In the genomic region with DNA sequence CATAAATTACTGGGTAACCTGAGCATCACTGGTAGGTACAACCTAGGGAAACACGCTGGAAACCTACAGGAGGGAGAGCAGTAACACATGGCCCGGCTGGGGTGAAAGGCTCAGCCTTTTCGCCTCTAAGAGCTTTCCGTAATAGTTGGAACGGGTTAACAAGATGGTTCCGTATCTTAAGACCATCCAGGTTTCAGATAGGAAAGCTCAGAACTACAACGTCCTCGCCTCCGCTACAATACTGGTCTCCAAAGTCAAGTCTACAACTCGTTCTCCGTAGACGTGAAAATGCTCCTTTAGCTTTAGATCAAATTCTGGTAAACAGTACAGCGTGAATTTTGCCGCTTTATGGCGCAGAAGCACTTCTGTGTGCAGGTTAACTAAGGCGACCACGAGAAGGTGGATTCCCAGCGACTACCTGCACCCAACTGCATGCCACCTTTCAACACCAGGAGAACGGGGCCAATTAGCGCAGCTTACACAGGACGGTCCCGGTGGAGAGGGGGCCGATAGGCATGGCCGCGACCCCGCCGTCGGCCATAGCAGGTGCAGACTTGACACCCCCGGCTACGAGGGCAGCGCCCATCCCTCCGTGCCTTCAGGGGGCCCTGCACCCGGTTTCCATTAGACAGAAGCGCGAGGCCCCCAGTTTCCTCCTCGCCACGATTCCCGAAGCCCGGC, we compare ENCODE assay signal across 8 mouse cellular contexts. TPM values are rescaled to one million over a fixed set of nuclear protein-coding genes. Genes with fewer than 3 reads are reported as not detected.
DNase-seq lines count a peak whose midpoint lies in the region; ATAC-seq and TF ChIP-seq lines count a peak whose summit lies in the region.

No protein-coding gene starts in this region.

- H3K9ac ChIP-seq in heart, embryonic 12.5 days, result peak overlapping the region; percentile 95
- peak overlapping the region; percentile 98 for H3K9ac ChIP-seq in ES-E14 (ENCODE audit: insufficient read depth, low read depth, low read length, poor library complexity, severe bottlenecking)
- peak overlapping the region; percentile 96 for H3K9ac ChIP-seq in forebrain, embryonic 12.5 days
- peak overlapping the region; percentile 92 for H3K9ac ChIP-seq in limb, embryonic 14.5 days (ENCODE audit: low read depth, low read length, severe bottlenecking)

- WGBS in heart, embryonic 12.5 days, result under 1% methylated on average over 39 of the region's 39 CpGs
- under 1% methylated on average over 39 of the region's 39 CpGs for WGBS in forebrain, embryonic 12.5 days
- WGBS in limb, embryonic 14.5 days, result under 1% methylated on average over 39 of the region's 39 CpGs
- WGBS in small intestine, adult 2 months, result 1% methylated on average over 39 of the region's 39 CpGs

- H3K36me3 ChIP-seq in heart, embryonic 12.5 days, result peaks cover 24% of the 10 kb centered on the region
- peaks cover 27% of the 10 kb centered on the region for H3K36me3 ChIP-seq in ES-E14 (ENCODE audit: control insufficient read depth, insufficient read depth, low read length, poor library complexity, severe bottlenecking)
- peaks cover 28% of the 10 kb centered on the region for H3K36me3 ChIP-seq in forebrain, embryonic 12.5 days (replicated peaks)
- H3K36me3 ChIP-seq in limb, embryonic 14.5 days (ENCODE audit: control insufficient read depth, insufficient read depth, low read length), result peaks cover 28% of the 10 kb centered on the region
- peaks cover 13% of the 10 kb centered on the region; the same call in 1 of the 2 replicates for H3K36me3 ChIP-seq in small intestine, adult 2 months (ENCODE audit: control insufficient read depth, insufficient read depth, low read length)

- peak overlapping the region; percentile 88 for H3K4me2 ChIP-seq in heart, embryonic 12.5 days
- peak overlapping the region; percentile 80 for H3K4me2 ChIP-seq in forebrain, embryonic 12.5 days
- peak overlapping the region; percentile 82 for H3K4me2 ChIP-seq in limb, embryonic 14.5 days (replicated peaks; ENCODE audit: low read depth, low read length, severe bottlenecking)

- TF ChIP-seq CTCF in small intestine, adult 2 months (IDR thresholded peaks at IDR 0.05; ENCODE audit: extremely low read depth, insufficient read length, insufficient replicate concordance, low read depth, low read length), result no peak

- intact Hi-C loops in heart, postnatal 36 days (cut with DNase I), result loop anchor here (2.0 to 10.0 kb wide), 3 partner anchors 76 to 690 kb away; no protein-coding TSS in a partner anchor

- no peak for TF ChIP-seq POLR2A in limb, embryonic 14.5 days (IDR thresholded peaks at IDR 0.05; ENCODE audit: borderline replicate concordance, extremely low read depth, insufficient read depth, insufficient read length)
- TF ChIP-seq POLR2A in small intestine, adult 2 months (IDR thresholded peaks at IDR 0.05; ENCODE audit: low read depth, low read length), result no peak

- ATAC-seq in heart, embryonic 12.5 days (ENCODE audit: insufficient number of reproducible peaks, low FRiP score), result no peak
- ATAC-seq in forebrain, embryonic 12.5 days (ENCODE audit: low FRiP score), result peak; percentile 5; the same call in 1 of the 2 replicates
- 0 out of 2 replicates have a peak, but pooled peaks have one; percentile 0 for ATAC-seq in limb, embryonic 14.5 days (ENCODE audit: low FRiP score, low read depth)
- ATAC-seq in monocyte, adult 5-6 weeks (replicated peaks; ENCODE audit: insufficient number of reproducible peaks, low FRiP score, low TSS enrichment, poor library complexity, severe bottlenecking), result no peak

- H3K27ac ChIP-seq in heart, embryonic 12.5 days (ENCODE audit: poor library complexity, severe bottlenecking), result peak overlapping the region; percentile 98
- peak overlapping the region; percentile 45 for H3K27ac ChIP-seq in ES-E14 (ENCODE audit: insufficient read depth, low read depth, low read length, poor library complexity, severe bottlenecking)
- peak overlapping the region; percentile 99 for H3K27ac ChIP-seq in forebrain, embryonic 12.5 days
- H3K27ac ChIP-seq in limb, embryonic 14.5 days (replicated peaks; ENCODE audit: low read depth, low read length), result peak overlapping the region; percentile 96
- H3K27ac ChIP-seq in small intestine, adult 2 months (ENCODE audit: insufficient read depth, low read depth, low read length), result peak overlapping the region; percentile 88

- peak overlapping the region; percentile 99 for H3K4me3 ChIP-seq in heart, embryonic 12.5 days
- H3K4me3 ChIP-seq in ES-E14 (ENCODE audit: insufficient read depth in 1 of 2, low read depth in 1 of 2, low read length in 2 of 2, poor library complexity in 1 of 2, severe bottlenecking in 1 of 2), result peak overlapping the region; percentile 87 to 88
- H3K4me3 ChIP-seq in forebrain, embryonic 12.5 days (replicated peaks), result peak overlapping the region; percentile 92
- H3K4me3 ChIP-seq in limb, embryonic 14.5 days (replicated peaks; ENCODE audit: low read length), result peak overlapping the region; percentile 81
- peak overlapping the region; percentile 82 for H3K4me3 ChIP-seq in small intestine, adult 2 months (ENCODE audit: low read depth, low read length)

- H3K9me3 ChIP-seq in heart, embryonic 12.5 days (replicated peaks), result no peaks in the 10 kb centered on the region
- no peaks in the 10 kb centered on the region for H3K9me3 ChIP-seq in ES-E14 (ENCODE audit: control insufficient read depth, insufficient read depth, low read depth, low read length)
- no peaks in the 10 kb centered on the region for H3K9me3 ChIP-seq in forebrain, embryonic 12.5 days
- H3K9me3 ChIP-seq in limb, embryonic 14.5 days (ENCODE audit: control insufficient read depth, low read length), result no peaks in the 10 kb centered on the region

- in situ Hi-C loops in ES-E14 (cut with MboI; ENCODE audit: low sequenced_read_pairs in 2 of 2, unreplicated experiment in 2 of 2), result no loop called here

- peaks cover 46% of the 10 kb centered on the region for H3K4me1 ChIP-seq in heart, embryonic 12.5 days (replicated peaks)
- peaks cover 0 to 15% of the 10 kb centered on the region in 2 experiments; a peak in 2 of 4 replicates for H3K4me1 ChIP-seq in ES-E14 (ENCODE audit: control insufficient read depth in 2 of 2, insufficient read depth in 2 of 2, low read length in 2 of 2, poor library complexity in 1 of 2)
- H3K4me1 ChIP-seq in forebrain, embryonic 12.5 days, result peaks cover 30% of the 10 kb centered on the region
- peaks cover 26% of the 10 kb centered on the region for H3K4me1 ChIP-seq in limb, embryonic 14.5 days (ENCODE audit: control insufficient read depth, insufficient read depth, low read length)
- H3K4me1 ChIP-seq in small intestine, adult 2 months (ENCODE audit: control insufficient read depth, insufficient read depth, insufficient read length, low read length), result peaks cover 4% of the 10 kb centered on the region

- no peak for DNase-seq in heart, postnatal 36 days
- no peak for DNase-seq in ES-E14 (ENCODE audit: low read depth, low spot score)
- no peak for DNase-seq in limb, embryonic 14.5 days (ENCODE audit: low spot score)
- no peak for DNase-seq in layer of hippocampus, adult 9-11 months

- H3K27me3 ChIP-seq in heart, embryonic 12.5 days (replicated peaks), result no peaks in the 10 kb centered on the region
- H3K27me3 ChIP-seq in forebrain, embryonic 12.5 days, result no peaks in the 10 kb centered on the region
- no peaks in the 10 kb centered on the region for H3K27me3 ChIP-seq in limb, embryonic 14.5 days (ENCODE audit: control insufficient read depth, insufficient read depth, low read length)
- H3K27me3 ChIP-seq in small intestine, adult 2 months (ENCODE audit: control insufficient read depth, insufficient read depth, low read length), result no peaks in the 10 kb centered on the region

TF ChIP-seq in ES-E14, 5 proteins besides CTCF, POLR2A, EP300 and RAD21:
- TF ChIP-seq HCFC1 (IDR thresholded peaks at IDR 0.05; ENCODE audit: borderline replicate concordance, insufficient read depth, low read length) (no peak; the same call in 1 of the 2 replicates), MAFK (IDR thresholded peaks at IDR 0.05; ENCODE audit: insufficient read depth, low read depth, low read length) (no peak), CHD2 (IDR thresholded peaks at IDR 0.05; ENCODE audit: low read depth, low read length) (no peak), ZNF384 (IDR thresholded peaks at IDR 0.05; ENCODE audit: low read depth, low read length) (no peak), ZC3H11A (IDR thresholded peaks at IDR 0.05; ENCODE audit: borderline replicate concordance, low read depth, low read length) (no peak)

RNA-seq across cellular contexts. Expression of a gene that starts 1.1 kb away (rescaled TPM):
- polyA plus RNA-seq in heart, embryonic 12.5 days (2016; fragmentation: Nextera tagmentation; extraction: Ambion mirVana), result 70.6 and 71.7 TPM in 2 replicates
- total RNA-seq in heart, postnatal 36 days (2021), result 10 to 100 TPM; 22.1 to 26.0 TPM
- total RNA-seq in ES-E14 (2012; rRNA removed), result 165 and 235 TPM in 2 replicates
- polyA plus RNA-seq in forebrain, embryonic 12.5 days (2016; fragmentation: Nextera tagmentation; extraction: Ambion mirVana), result 137 and 145 TPM in 2 replicates
- 184 and 247 TPM in 2 replicates for polyA plus RNA-seq in limb, embryonic 14.5 days (2012; rRNA removed)
- polyA plus RNA-seq in limb, embryonic 14.5 days (2014; fragmentation: Nextera tagmentation; extraction: Ambion mirVana), result 91.8 and 103 TPM in 2 replicates
- 27.3 and 40.4 TPM in 2 replicates for polyA plus RNA-seq in small intestine, adult 2 months (2012; rRNA removed)
- total RNA-seq in monocyte, adult 5-6 weeks (2017), result 48.7 to 67.5 TPM (median 49.7 TPM) in 3 replicates

Comparison
In these comparisons a context has a peak if more than half of its experiments do, and no peak if none do; other contexts are left out.
1. ATAC-seq: peak in forebrain, embryonic 12.5 days (single experiment) and limb, embryonic 14.5 days (single experiment); none in heart, embryonic 12.5 days (single experiment) and monocyte, adult 5-6 weeks (single experiment).
2. H3K27ac ChIP-seq: peak in every context shown above with its lines; median percentile 99 in forebrain, embryonic 12.5 days; 98 in heart, embryonic 12.5 days; 96 in limb, embryonic 14.5 days; 88 in small intestine, adult 2 months; 45 in ES-E14.
3. Peak in every context shown above with its lines, with median percentiles within 50 percentile points of each other: H3K4me2 ChIP-seq, H3K4me3 ChIP-seq and H3K9ac ChIP-seq.